Mouse (Mus musculus): Measurements from ENCODE around the gene Tmem259. TPM values are rescaled to one million over a fixed set of nuclear protein-coding genes. Genes with fewer than 3 reads are reported as not detected.

Gene Tmem259
- polyA plus RNA-seq, 1 experiment from 2014 or later: 16.1 TPM

DNA sequence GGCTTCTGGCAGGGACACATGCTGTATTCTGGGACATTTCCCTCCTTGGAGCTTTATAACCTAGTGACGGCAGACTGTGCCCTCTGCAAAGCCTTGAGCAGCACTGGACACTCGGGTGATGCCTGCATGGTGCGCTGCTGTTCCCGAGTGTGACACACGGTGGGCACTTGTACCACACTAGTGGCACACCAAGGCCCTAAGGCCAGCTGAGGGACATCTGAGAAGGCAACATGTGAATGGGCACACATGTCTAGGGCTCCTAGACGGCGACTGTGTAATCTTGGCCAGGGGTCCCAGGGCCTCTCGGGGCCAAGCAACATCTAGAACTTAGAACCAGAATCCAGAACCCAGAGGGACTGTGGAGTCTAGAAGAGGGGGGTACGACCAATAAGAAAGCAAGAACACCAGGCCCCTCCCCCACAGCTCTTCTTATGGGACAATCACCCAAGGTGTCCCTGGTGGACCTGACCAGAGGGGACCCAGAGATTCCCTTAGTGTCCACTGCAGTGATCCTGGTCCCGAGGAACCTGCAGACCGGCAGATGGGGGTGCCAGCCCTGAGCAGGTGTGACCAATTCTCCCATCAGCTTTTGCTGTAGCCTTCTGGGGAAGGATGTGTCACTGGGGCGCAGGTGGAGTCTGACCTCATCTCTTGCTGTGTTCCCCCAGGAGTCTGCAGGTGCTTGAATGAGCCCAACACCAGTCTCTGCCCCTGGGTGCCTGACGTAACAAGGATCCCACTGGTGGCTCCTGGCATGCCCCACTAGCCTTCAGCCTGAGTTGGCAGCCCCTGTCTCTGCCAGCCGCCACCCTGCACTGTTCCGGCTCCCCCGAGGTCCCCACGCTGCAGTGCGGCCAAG lies 53.9 kb downstream of the Tmem259 start:
- Histone ChIP-seq H3K27me3 (ENCODE audit: control insufficient read depth, insufficient read depth, low read length) (no peaks in the 10 kb centered on the region), H3K36me3 (ENCODE audit: control insufficient read depth, insufficient read depth, low read length) (peaks cover 6% of the 10 kb centered on the region), H3K9me3 (ENCODE audit: control insufficient read depth, low read length) (no peaks in the 10 kb centered on the region), H3K27ac (ENCODE audit: low read depth, low read length) (no peak overlapping the region), H3K4me3 (ENCODE audit: low read depth, low read length) (no peak overlapping the region), H3K4me2 (ENCODE audit: low read depth) (no peak overlapping the region), H3K4me1 (ENCODE audit: control insufficient read depth, insufficient read depth, low read length) (peaks cover 39% of the 10 kb centered on the region), H3K9ac (ENCODE audit: low read length) (no peak overlapping the region)
- ATAC-seq (ENCODE audit: insufficient read depth, low FRiP score, low TSS enrichment) (no peak), DNase-seq (ENCODE audit: low spot score) (no peak)
- 88% methylated on average over 18 of the region's 18 CpGs for WGBS

DNA sequence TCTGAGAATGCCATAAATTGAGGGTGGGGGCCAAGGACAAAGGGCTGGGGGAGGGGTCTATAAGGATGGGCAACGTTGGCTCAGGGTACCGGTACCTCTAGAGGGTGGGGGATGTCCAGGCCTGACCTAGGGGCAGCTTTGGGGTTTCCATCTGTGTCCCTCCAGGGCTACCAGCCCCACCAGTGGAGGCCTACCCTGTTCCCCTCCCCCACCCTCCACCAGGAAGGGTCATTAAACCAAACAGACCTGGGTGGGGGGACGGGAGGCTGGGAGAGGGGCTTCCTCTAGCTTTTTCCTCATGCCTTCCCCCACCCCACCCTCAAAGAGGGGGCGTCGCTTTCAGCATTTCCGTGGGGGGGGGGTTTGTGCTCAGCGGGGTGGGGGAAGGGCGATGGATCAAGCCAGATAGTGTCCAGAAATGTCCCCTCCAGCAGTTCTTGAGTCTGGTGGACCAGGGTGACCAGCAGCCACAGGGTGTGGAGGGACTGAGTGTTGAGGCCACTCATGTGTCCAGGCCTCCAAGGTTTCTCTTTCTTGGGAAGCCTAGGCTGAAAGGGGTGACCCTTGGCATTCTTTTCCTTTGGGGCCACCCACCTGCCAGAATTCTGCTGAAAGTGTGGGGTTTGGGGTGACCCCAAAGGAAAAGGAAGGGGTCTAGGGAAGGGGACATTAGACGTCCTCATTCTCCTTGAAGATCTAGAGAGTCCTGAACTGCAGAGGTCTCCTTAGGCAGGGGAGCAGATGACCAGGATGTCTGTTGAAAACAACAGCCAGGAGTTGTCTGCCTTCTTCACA lies 55.0 kb downstream of the Tmem259 start:
- 17% methylated on average over 9 of the region's 9 CpGs for WGBS
- ATAC-seq (ENCODE audit: insufficient read depth, low FRiP score, low TSS enrichment): no peak
- H3K4me2 ChIP-seq (ENCODE audit: low read depth): peak overlapping the region; percentile 56
- H3K4me1 ChIP-seq (ENCODE audit: control insufficient read depth, insufficient read depth, low read length): peaks cover 39% of the 10 kb centered on the region
- peak overlapping the region; percentile 74 for H3K9ac ChIP-seq (ENCODE audit: low read length)
- DNase-seq (ENCODE audit: low spot score): no peak
- H3K9me3 ChIP-seq (ENCODE audit: control insufficient read depth, low read length): no peaks in the 10 kb centered on the region
- H3K4me3 ChIP-seq (ENCODE audit: low read depth, low read length): peak overlapping the region; percentile 65
- H3K27me3 ChIP-seq (ENCODE audit: control insufficient read depth, insufficient read depth, low read length): no peaks in the 10 kb centered on the region
- H3K36me3 ChIP-seq (ENCODE audit: control insufficient read depth, insufficient read depth, low read length): peaks cover 6% of the 10 kb centered on the region
- H3K27ac ChIP-seq (ENCODE audit: low read depth, low read length): peak overlapping the region; percentile 86

DNA sequence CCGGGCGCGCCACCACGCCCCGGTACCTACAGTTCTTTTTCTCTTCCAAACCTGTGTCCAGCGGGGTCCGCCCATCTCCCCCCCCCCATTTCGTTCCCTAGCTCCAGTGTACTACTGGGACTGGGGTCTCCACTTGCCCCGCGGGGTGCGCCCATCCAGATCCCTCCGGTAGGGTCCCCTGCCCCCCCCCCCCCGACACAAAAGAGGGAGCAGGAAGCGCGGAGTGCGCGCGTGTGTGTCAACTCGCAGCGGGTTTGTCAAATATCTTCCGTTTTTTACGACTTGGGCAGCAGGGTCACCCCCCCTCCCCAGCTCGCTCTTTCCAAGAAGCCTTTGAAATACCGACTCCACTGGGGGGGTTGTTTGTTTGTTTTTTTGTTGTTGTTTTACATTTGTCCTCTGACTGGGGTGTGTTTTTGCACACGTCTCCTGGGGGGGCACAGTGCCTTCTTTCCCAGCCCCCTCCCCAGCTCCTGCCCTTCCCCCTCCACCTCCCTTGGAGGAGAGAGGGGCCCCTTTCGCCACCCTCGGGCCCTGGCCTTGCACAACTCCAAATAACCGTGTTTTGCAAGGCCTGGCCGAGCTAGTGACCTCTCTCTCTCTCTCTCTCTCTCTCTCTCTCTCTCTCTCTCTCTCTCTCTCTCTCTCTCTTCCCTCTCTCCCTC lies 56.0 kb downstream of the Tmem259 start:
- Histone ChIP-seq H3K27me3 (ENCODE audit: control insufficient read depth, insufficient read depth, low read length) (peaks cover 5% of the 10 kb centered on the region), H3K36me3 (ENCODE audit: control insufficient read depth, insufficient read depth, low read length) (peaks cover 6% of the 10 kb centered on the region), H3K9ac (ENCODE audit: low read length) (peak overlapping the region; percentile 74), H3K4me2 (ENCODE audit: low read depth) (peak overlapping the region; percentile 56), H3K27ac (ENCODE audit: low read depth, low read length) (peak overlapping the region; percentile 86), H3K4me3 (ENCODE audit: low read depth, low read length) (peak overlapping the region; percentile 65), H3K9me3 (ENCODE audit: control insufficient read depth, low read length) (no peaks in the 10 kb centered on the region), H3K4me1 (ENCODE audit: control insufficient read depth, insufficient read depth, low read length) (peaks cover 33% of the 10 kb centered on the region)
- no peak for ATAC-seq (ENCODE audit: insufficient read depth, low FRiP score, low TSS enrichment)
- DNase-seq (ENCODE audit: low spot score): peak; percentile 48
- 0% methylated on average over 28 of the region's 29 CpGs for WGBS

DNA sequence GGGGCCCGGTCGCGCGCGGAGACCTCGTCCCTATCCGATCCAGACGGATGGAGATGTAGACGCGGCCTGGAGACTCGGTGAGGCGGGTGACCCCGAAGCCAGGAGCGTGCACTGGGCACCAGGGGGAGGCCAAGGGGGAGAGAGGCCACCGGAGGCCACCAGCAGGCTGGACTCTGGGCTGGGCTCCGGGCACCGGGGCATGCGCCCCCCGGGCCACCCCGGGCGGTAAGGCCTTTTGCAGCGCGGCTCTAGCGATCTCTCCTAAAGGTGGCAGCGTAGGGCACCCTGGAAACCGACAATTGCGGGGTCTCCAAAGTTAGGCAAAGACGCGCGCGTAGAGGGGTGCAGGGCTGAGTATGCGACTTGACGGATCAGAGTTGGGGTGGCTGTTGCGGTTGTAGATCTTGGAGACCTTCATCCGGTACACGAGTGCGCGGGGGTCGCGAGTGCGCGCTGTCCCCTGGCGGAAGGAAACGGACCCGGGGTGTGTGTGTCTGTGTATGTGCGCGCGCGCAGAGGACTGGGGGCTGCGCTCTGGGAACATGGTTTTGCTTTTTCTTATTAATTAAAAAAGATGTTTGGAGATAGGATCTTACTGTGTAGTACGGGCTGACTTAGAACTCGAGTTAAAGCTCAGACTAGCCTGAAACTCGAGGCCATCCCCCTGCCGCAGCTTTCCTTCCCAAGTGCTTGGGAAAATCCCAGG lies 56.7 kb downstream of the Tmem259 start:
- WGBS: under 1% methylated on average over 54 of the region's 54 CpGs
- ATAC-seq (ENCODE audit: insufficient read depth, low FRiP score, low TSS enrichment): peak; percentile 10

DNA sequence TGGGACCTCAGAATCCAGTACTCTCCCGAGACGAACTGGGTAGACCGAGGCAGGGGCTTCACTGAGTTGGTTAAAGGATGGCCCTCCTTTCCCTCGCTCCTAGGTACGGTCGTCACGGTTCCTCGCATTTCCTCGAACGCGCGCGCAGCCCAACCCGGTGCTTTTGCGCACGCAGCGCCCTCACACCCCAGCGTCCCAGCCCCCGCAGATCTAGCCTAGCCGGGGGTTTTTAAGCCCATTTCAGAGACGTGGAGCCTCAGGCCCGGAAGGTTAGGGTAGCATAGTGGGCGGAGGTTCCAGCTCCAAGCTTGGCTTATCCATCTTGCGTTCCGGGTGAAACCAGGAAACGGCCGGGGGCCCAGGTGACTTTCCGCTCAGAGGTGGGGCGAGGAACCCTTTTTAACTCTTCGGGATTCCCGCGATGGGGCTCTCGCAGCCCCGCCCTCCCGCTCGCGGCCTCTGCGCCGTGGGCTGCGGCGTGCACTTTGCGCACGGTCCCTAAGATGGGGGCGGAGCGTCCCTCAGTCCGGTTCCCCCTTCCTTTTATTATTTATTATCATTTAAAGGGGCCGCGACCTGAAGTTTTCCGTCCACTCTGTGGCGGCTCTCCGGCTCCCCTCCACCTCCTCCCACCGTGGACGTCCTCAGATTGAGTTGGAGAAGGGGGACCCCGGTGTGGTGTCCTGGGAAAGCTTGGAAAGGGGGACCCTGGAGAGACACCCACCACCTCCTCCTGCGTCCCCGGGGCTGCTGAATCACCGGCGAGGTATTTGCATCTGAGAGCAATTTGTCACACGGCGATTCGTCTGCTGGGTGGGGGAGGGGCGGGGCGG lies 57.4 kb downstream of the Tmem259 start, which contains the start of gene Arid3a:
TSS of gene Arid3a (plus strand) at position 553 of the 833 bp plus-strand sequence.
- Histone ChIP-seq H3K4me2 (ENCODE audit: low read depth) (peak within 1 kb of the TSS; percentile 56), H3K4me3 (ENCODE audit: low read depth, low read length) (peak within 1 kb of the TSS; percentile 65), H3K36me3 (ENCODE audit: control insufficient read depth, insufficient read depth, low read length) (peaks cover 2% of the 10 kb centered on the region; the same call in 1 of the 2 replicates), H3K27me3 (ENCODE audit: control insufficient read depth, insufficient read depth, low read length) (peaks cover 19% of the 10 kb centered on the region), H3K4me1 (ENCODE audit: control insufficient read depth, insufficient read depth, low read length) (peaks cover 23% of the 10 kb centered on the region), H3K9ac (ENCODE audit: low read length) (peak within 1 kb of the TSS; percentile 74), H3K9me3 (ENCODE audit: control insufficient read depth, low read length) (no peaks in the 10 kb centered on the region), H3K27ac (ENCODE audit: low read depth, low read length) (peak within 1 kb of the TSS; percentile 86)
- DNase-seq (ENCODE audit: low spot score) (peak; percentile 95), ATAC-seq (ENCODE audit: insufficient read depth, low FRiP score, low TSS enrichment) (peak; percentile 69)
- WGBS: under 1% methylated on average over 63 of the region's 63 CpGs

More for the DNA sequence above, 56.7 kb downstream of the Tmem259 start:
- no peaks in the 10 kb centered on the region for H3K9me3 ChIP-seq (ENCODE audit: control insufficient read depth, low read length)
- H3K36me3 ChIP-seq (ENCODE audit: control insufficient read depth, insufficient read depth, low read length): peaks cover 6% of the 10 kb centered on the region
- peaks cover 26% of the 10 kb centered on the region for H3K4me1 ChIP-seq (ENCODE audit: control insufficient read depth, insufficient read depth, low read length)
- H3K4me2 ChIP-seq (ENCODE audit: low read depth): peak overlapping the region; percentile 56
- peak; percentile 75 for DNase-seq (ENCODE audit: low spot score)
- H3K4me3 ChIP-seq (ENCODE audit: low read depth, low read length): peak overlapping the region; percentile 65
- H3K9ac ChIP-seq (ENCODE audit: low read length): peak overlapping the region; percentile 74
- peaks cover 12% of the 10 kb centered on the region for H3K27me3 ChIP-seq (ENCODE audit: control insufficient read depth, insufficient read depth, low read length)
- H3K27ac ChIP-seq (ENCODE audit: low read depth, low read length): peak overlapping the region; percentile 86

DNA sequence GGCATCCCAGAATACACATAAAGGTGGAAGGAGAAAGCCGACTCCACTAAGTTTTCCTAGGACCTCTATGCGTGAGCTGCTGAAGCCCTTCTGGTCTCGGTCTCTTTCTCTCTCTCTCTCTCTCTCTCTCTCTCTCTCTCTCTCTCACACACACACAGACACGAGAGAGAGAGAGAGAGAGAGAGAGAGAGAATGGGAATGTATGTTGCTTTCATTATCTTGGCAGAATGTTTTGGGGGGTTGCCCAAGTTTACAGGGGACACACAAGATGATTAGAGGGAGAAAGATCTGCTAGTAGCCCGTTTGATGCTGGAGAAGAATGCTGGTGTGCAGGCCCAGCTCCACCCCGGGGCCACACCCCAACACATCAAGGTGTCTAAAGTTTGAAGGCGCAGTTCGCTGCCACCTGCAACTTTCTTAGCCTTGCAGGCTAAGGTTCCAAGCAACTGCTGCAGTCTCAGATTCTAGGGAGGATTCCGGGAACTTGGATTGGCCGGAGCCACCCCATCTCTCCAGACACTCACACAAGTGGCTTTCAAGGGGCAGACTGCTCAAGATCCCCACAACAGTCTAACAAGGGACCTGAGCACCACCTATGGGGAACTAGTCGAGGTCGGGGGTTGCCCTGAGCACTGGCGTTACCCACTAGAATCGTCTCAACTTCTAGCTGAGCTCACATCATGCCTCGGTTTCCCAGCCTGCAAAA lies 58.2 kb downstream of the Tmem259 start:
- Histone ChIP-seq H3K4me3 (ENCODE audit: low read depth, low read length) (peak overlapping the region; percentile 65), H3K9ac (ENCODE audit: low read length) (peak overlapping the region; percentile 69), H3K9me3 (ENCODE audit: control insufficient read depth, low read length) (no peaks in the 10 kb centered on the region), H3K27ac (ENCODE audit: low read depth, low read length) (peak overlapping the region; percentile 49; the same call in 1 of the 2 replicates), H3K36me3 (ENCODE audit: control insufficient read depth, insufficient read depth, low read length) (peaks cover 2% of the 10 kb centered on the region; the same call in 1 of the 2 replicates), H3K4me2 (ENCODE audit: low read depth) (peak overlapping the region; percentile 56), H3K4me1 (ENCODE audit: control insufficient read depth, insufficient read depth, low read length) (peaks cover 25% of the 10 kb centered on the region), H3K27me3 (ENCODE audit: control insufficient read depth, insufficient read depth, low read length) (peaks cover 27% of the 10 kb centered on the region)
- WGBS: 15% methylated on average over 15 of the region's 15 CpGs
- ATAC-seq (ENCODE audit: insufficient read depth, low FRiP score, low TSS enrichment): no peak; the same call in 1 of the 2 replicates
- DNase-seq (ENCODE audit: low spot score): no peak

DNA sequence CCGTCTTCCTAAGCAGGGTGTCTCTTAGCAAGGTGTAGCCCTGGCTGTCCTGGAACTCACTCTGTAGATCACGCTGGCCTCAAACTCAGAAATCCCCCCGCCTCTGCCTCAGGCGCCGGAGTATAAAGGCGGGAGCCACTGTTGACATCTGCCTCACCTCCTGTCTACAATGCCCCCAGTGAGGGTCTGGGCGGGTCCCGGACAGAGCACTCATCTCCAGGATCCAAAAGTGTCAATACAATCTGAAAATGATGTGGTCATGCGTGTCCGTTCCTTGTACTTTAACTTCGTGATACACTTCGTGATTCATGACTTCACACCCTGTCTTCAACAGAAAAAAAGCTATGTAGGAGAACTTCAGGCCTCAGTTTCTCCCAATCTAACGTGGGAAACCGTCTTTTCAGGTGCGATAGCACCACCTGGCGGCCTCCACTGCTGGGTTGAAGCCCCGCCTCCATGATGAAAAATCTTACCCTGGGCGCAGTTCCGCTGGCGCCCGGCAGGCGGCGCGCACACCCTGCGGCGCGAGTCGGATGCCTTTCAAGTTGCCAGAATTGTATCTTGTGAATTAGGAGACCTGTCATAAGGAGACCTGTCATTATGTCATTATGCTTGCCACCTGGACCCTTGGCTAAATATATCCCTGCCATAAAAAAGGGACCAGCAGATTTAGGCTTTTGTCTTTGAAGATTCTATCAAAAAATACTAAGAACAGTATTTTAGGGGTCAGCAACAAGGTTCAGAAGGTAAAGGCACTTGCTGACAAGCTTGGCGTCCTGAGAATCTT lies 58.9 kb downstream of the Tmem259 start:
- Histone ChIP-seq H3K9me3 (ENCODE audit: control insufficient read depth, low read length) (no peaks in the 10 kb centered on the region), H3K27me3 (ENCODE audit: control insufficient read depth, insufficient read depth, low read length) (peaks cover 35% of the 10 kb centered on the region), H3K9ac (ENCODE audit: low read length) (no peak overlapping the region), H3K4me3 (ENCODE audit: low read depth, low read length) (no peak overlapping the region), H3K4me1 (ENCODE audit: control insufficient read depth, insufficient read depth, low read length) (peaks cover 30% of the 10 kb centered on the region), H3K27ac (ENCODE audit: low read depth, low read length) (no peak overlapping the region), H3K4me2 (ENCODE audit: low read depth) (no peak overlapping the region), H3K36me3 (ENCODE audit: control insufficient read depth, insufficient read depth, low read length) (no peaks in the 10 kb centered on the region)
- DNase-seq (ENCODE audit: low spot score): peak; percentile 89
- 12% methylated on average over 29 of the region's 29 CpGs for WGBS
- no peak for ATAC-seq (ENCODE audit: insufficient read depth, low FRiP score, low TSS enrichment)

Data from neural tube, embryonic 11.5 days (tissue).